Mouse (Mus musculus) C2C12 (cell line): ENCODE results near the gene Myl4. TPM values are rescaled to one million over a fixed set of nuclear protein-coding genes. Genes with fewer than 3 reads are reported as not detected.
"Not testable (repeated sequence)": the region's sequence is repeated elsewhere in the genome, so short reads cannot be mapped to it uniquely, and the experiment has no call there.

ENCODE experiments used
- H3K27me3 ChIP-seq: one replicate; pipeline ENCODE4 v1.6.1; 2011; ENCODE audit not compliant: control insufficient read depth, insufficient read depth, insufficient read length
- H3K36me3 ChIP-seq: one replicate; pipeline ENCODE4 v1.6.1; 2011; ENCODE audit not compliant: control insufficient read depth, insufficient read depth
- H3K4me3 ChIP-seq: one replicate; pipeline ENCODE4 v1.5.1; 2011; ENCODE audit warnings: mild to moderate bottlenecking, control low read depth; ENCODE audit not compliant: poor library complexity, insufficient read depth, severe bottlenecking
- H3K79me2 ChIP-seq: one replicate; pipeline ENCODE4 v1.6.1; 2011; ENCODE audit not compliant: control insufficient read depth, insufficient read depth
- H3K79me3 ChIP-seq: one replicate; pipeline ENCODE4 v1.6.1; 2011; ENCODE audit warnings: low read depth, control low read depth
- H3ac ChIP-seq: one replicate; pipeline ENCODE3; 2011; ENCODE audit warnings: low read depth; ENCODE audit not compliant: control insufficient read depth, insufficient read length
- CEBPB ChIP-seq: IDR thresholded peaks from one replicate; pipeline ENCODE4 v1.6.1; 2011; ENCODE audit warnings: low read depth, mild to moderate bottlenecking, control low read depth, moderate library complexity
- CTCF ChIP-seq: IDR thresholded peaks from one replicate; pipeline ENCODE4 v1.5.1; 2011; ENCODE audit not compliant: control insufficient read depth, insufficient read depth, insufficient read length
- FOSL1 ChIP-seq: IDR thresholded peaks from one replicate; pipeline ENCODE4 v1.8.0; 2011; ENCODE audit warnings: mild to moderate bottlenecking, low read length; ENCODE audit not compliant: poor library complexity, insufficient read depth, severe bottlenecking
- MAX ChIP-seq: IDR thresholded peaks from one replicate; pipeline ENCODE4 v1.6.1; 2011; ENCODE audit warnings: mild to moderate bottlenecking, control low read depth
- MYOD1 ChIP-seq: IDR thresholded peaks from one replicate; pipeline ENCODE4 v1.6.1; 2011; ENCODE audit warnings: low read depth; ENCODE audit not compliant: control insufficient read depth, insufficient read length
- MYOG ChIP-seq: IDR thresholded peaks from one replicate; pipeline ENCODE4 v1.6.1; 2011; ENCODE audit not compliant: control insufficient read depth, insufficient read length; ENCODE audit errors: extremely low read depth
- USF1 ChIP-seq: IDR thresholded peaks from one replicate; pipeline ENCODE4 v1.6.1; 2011; ENCODE audit warnings: low read depth, mild to moderate bottlenecking, control low read depth, moderate library complexity
- polyA plus RNA-seq: library from polyadenylated mRNA; unstranded; fragments of >200 nt; fragmentation: generic; extraction: Trizol; gene quantifications from one replicate; pipeline ENCODE4 v1.2.1, GENCODE M21; 2012; ENCODE audit warnings: missing spikeins

Gene Myl4
- polyA plus RNA-seq, 1 experiment: 4.2 TPM

GRCm38 (mm10) chr11:104565172-104565571 is 14.7 kb downstream of the Myl4 start:
- Histone ChIP-seq H3K36me3 (no peaks in the 10 kb centered on the region), H3K79me2 (no peaks in the 10 kb centered on the region), H3K27me3 (no peaks in the 10 kb centered on the region), H3ac (no peak overlapping the region), H3K79me3 (no peaks in the 10 kb centered on the region), H3K4me3 (no peak overlapping the region)
- TF ChIP-seq MYOG (no peak), CTCF (no peak)

- H3K79me2 ChIP-seq: no peaks in the 10 kb centered on the region
- TF ChIP-seq CEBPB: no peak
- TF ChIP-seq CTCF: no peak
- no peak for TF ChIP-seq MYOD1
- TF ChIP-seq USF1: no peak
- no peak for TF ChIP-seq MYOG
- no peak for TF ChIP-seq MAX
- no peak for TF ChIP-seq FOSL1
- no peaks in the 10 kb centered on the region for H3K27me3 ChIP-seq
- H3K4me3 ChIP-seq: no peak overlapping the region
- no peak overlapping the region for H3ac ChIP-seq
- H3K79me3 ChIP-seq: no peaks in the 10 kb centered on the region
- H3K36me3 ChIP-seq: no peaks in the 10 kb centered on the region
These were observed 15.6 kb downstream of the Myl4 start for GRCm38 (mm10) chr11:104566097-104566496.

GRCm38 (mm10) chr11:104566796-104567195 is 16.3 kb downstream of the Myl4 start:
- Histone ChIP-seq H3K79me3 (no peaks in the 10 kb centered on the region), H3K36me3 (no peaks in the 10 kb centered on the region), H3K27me3 (no peaks in the 10 kb centered on the region), H3K4me3 (no peak overlapping the region), H3ac (no peak overlapping the region), H3K79me2 (no peaks in the 10 kb centered on the region)
- TF ChIP-seq FOSL1: no peak
- TF ChIP-seq MAX: no peak
- TF ChIP-seq CTCF: no peak
- no peak for TF ChIP-seq USF1
- no peak for TF ChIP-seq CEBPB
- no peak for TF ChIP-seq MYOG
- TF ChIP-seq MYOD1: no peak

GRCm38 (mm10) chr11:104567736-104568135 is 17.3 kb downstream of the Myl4 start:
- Histone ChIP-seq H3K4me3 (no peak overlapping the region), H3K27me3 (no peaks in the 10 kb centered on the region), H3K79me2 (no peaks in the 10 kb centered on the region), H3ac (no peak overlapping the region), H3K36me3 (no peaks in the 10 kb centered on the region), H3K79me3 (no peaks in the 10 kb centered on the region)
- TF ChIP-seq CEBPB: no peak
- TF ChIP-seq FOSL1: no peak
- no peak for TF ChIP-seq CTCF
- no peak for TF ChIP-seq MAX
- TF ChIP-seq USF1: no peak
- TF ChIP-seq MYOD1: no peak
- no peak for TF ChIP-seq MYOG

GRCm38 (mm10) chr11:104568326-104568725 is 17.9 kb downstream of the Myl4 start:
- Histone ChIP-seq H3K36me3 (no peaks in the 10 kb centered on the region), H3K4me3 (no peak overlapping the region), H3ac (no peak overlapping the region), H3K27me3 (no peaks in the 10 kb centered on the region), H3K79me2 (no peaks in the 10 kb centered on the region), H3K79me3 (no peaks in the 10 kb centered on the region)
- TF ChIP-seq USF1 (no peak), MAX (no peak), MYOD1 (no peak), FOSL1 (no peak), CEBPB (no peak), CTCF (no peak), MYOG (no peak)

- not testable (repeated sequence) for H3ac ChIP-seq, H3K4me3 ChIP-seq, H3K79me2 ChIP-seq, H3K36me3 ChIP-seq, H3K27me3 ChIP-seq, H3K79me3 ChIP-seq
These were observed 20.1 kb downstream of the Myl4 start for GRCm38 (mm10) chr11:104570515-104570914.

- not testable (repeated sequence) for H3K79me2 ChIP-seq, H3K79me3 ChIP-seq, H3ac ChIP-seq, H3K27me3 ChIP-seq, H3K36me3 ChIP-seq, H3K4me3 ChIP-seq
These were observed 20.9 kb downstream of the Myl4 start for GRCm38 (mm10) chr11:104571373-104571772.
